8 mouse cellular contexts compared by ENCODE assay signal in genomic region chr2:49503596-49503995, GRCm38 (mm10). TPM values are rescaled to one million over a fixed set of nuclear protein-coding genes. Genes with fewer than 3 reads are reported as not detected.
DNase-seq lines count a peak whose midpoint lies in the region; ATAC-seq lines count a peak whose summit lies in the region.

No protein-coding gene starts in this region.

- no peaks in the 10 kb centered on the region for H3K9me3 ChIP-seq in liver, embryonic 12.5 days (replicated peaks)

- intact Hi-C loops in gastrocnemius, postnatal 14 days (cut with DNase I; ENCODE audit: low total_unique reads): no loop called here
- intact Hi-C loops in left cerebral cortex, postnatal 4 days (cut with DNase I): no loop called here

- DNase-seq in liver (peak; percentile 42), ZHBTc4 (ENCODE audit: low read depth, low spot score) (peak; percentile 69)
- peak; percentile 20 for DNase-seq in gastrocnemius, postnatal 14 days
- DNase-seq in splenic B cell, adult 2 months (ENCODE audit: low read depth, low spot score): peak; percentile 59
- no peak for DNase-seq in left cerebral cortex, postnatal 4 days
- DNase-seq in right cerebral cortex, postnatal 4 days: no peak
- no peak for DNase-seq in cerebellum, adult 18-20 months

- no peaks in the 10 kb centered on the region for H3K4me1 ChIP-seq in liver, embryonic 12.5 days

- no peak overlapping the region for H3K4me3 ChIP-seq in liver, embryonic 12.5 days

- no peak for ATAC-seq in liver, embryonic 12.5 days

- H3K4me2 ChIP-seq in liver, embryonic 12.5 days: no peak overlapping the region

- no peaks in the 10 kb centered on the region for H3K36me3 ChIP-seq in liver, embryonic 12.5 days
- no peaks in the 10 kb centered on the region for H3K36me3 ChIP-seq in splenic B cell, adult 2 months (ENCODE audit: control insufficient read depth, insufficient read depth, low read length, poor library complexity, severe bottlenecking)

- H3K27ac ChIP-seq in liver, embryonic 12.5 days: no peak overlapping the region

- no peaks in the 10 kb centered on the region for H3K27me3 ChIP-seq in liver, embryonic 12.5 days (replicated peaks)
- H3K27me3 ChIP-seq in splenic B cell, adult 2 months (ENCODE audit: control insufficient read depth, insufficient read depth, low read length, poor library complexity, severe bottlenecking): no peaks in the 10 kb centered on the region

- H3K9ac ChIP-seq in liver, embryonic 12.5 days: no peak overlapping the region

- WGBS in liver, embryonic 12.5 days (ENCODE audit: insufficient replicate concordance): 54% methylated on average over 3 of the region's 3 CpGs

RNA-seq across cellular contexts. Expression of gene Epc2, which starts 52.3 kb away (rescaled TPM):
- 2.8 and 3.1 TPM in 2 replicates for polyA plus RNA-seq in liver, embryonic 12.5 days (2016; fragmentation: Nextera tagmentation; extraction: Ambion mirVana)
- 10 to 100 TPM; 12.9 to 13.2 TPM for total RNA-seq in gastrocnemius, postnatal 14 days (2021)
- 10 to 100 TPM; 56.2 to 61.7 TPM for total RNA-seq in left cerebral cortex, postnatal 4 days (2021)

Comparison
In these comparisons a context has a peak if more than half of its experiments do, and no peak if none do; other contexts are left out.
1. DNase-seq: peak in liver (single experiment), ZHBTc4 (single experiment), gastrocnemius, postnatal 14 days (single experiment) and splenic B cell, adult 2 months (single experiment); none in left cerebral cortex, postnatal 4 days (single experiment), right cerebral cortex, postnatal 4 days (single experiment) and cerebellum, adult 18-20 months (0 of 2).
2. RNA of gene Epc2, which starts 52.3 kb away (total RNA-seq): 56.2 to 61.7 TPM in left cerebral cortex, postnatal 4 days; 12.9 to 13.2 TPM in gastrocnemius, postnatal 14 days; every median in the first group is over 4 times any median in the second.